Mouse (Mus musculus) erythroblast, adult 5-6 weeks (primary cell): Measurements from ENCODE around the gene Agbl4. TPM values are rescaled to one million over a fixed set of nuclear protein-coding genes. Genes with fewer than 3 reads are reported as not detected.

ENCODE experiments used
- ATAC-seq: replicated peaks from 2 replicates; pipeline ENCODE4 v1.8.0; 2016; ENCODE audit warnings: moderate number of reproducible peaks, mild to moderate bottlenecking, moderate TSS enrichment, inconsistent platforms; ENCODE audit not compliant: poor library complexity, low FRiP score, severe bottlenecking
- total RNA-seq, 2 experiments: library from RNA; stranded (forward) in 1 of 2; stranded (reverse) in 1 of 2; fragments of 150-400 nt in 1 of 2; fragments of 200-764, 138-1000 nt in 1 of 2; gene quantifications; 2 replicates each; pipeline versions ENCODE4 v1.2.3 to v1.2.4; 2015 to 2017; ENCODE audit warnings: low replicate concordance in 2 of 2

Agbl4 gene
- total RNA-seq, 2 experiments from 2014 or later, result not detected

GRCm38 (mm10) chr4:111431186-111431585 is 1033.7 kb downstream of the Agbl4 start:
- no peak for ATAC-seq

- ATAC-seq, result no peak
Measured at GRCm38 (mm10) chr4:111432013-111432412, 1034.6 kb downstream of the Agbl4 start.

DNA sequence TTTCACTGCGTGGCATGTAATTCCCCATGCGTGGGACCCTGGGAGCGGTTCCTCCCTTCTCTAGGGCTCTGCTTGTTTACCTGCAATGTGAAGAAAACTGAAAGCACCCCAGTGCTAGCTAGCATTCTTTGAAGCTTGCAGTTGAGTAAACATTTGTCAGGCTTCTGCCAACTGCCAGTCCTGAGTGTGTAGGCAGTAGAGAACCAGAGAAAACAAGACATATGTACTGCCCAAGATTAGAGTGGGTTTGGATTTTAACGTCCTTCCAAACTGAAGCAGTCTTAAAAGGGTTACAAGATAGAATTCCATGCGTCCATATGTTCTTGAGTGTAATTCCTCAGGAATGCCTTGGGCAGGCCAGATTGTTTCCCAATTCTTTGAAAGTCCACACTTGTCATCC is 1035.0 kb downstream of the Agbl4 start:
- no peak for ATAC-seq

DNA sequence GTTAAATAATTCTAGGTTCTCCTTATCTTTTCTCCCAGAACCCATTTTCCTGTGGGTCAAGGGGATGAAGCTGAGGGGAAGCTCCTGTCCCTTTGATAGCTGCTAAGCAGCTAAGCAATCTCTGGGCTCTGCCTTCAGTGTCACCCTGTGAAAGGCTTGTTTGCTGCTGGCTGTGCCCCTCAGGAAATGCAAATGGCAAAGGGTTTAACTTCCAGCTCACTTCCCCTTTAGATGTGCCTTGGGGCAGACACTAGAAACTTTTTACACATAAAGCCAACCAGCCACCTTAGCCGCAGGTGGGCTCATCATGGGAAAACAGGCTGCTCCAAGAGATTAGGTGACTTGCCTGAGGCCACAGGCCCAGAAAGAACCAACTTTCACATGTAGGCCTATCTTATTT is 1044.2 kb downstream of the Agbl4 start:
- no peak for ATAC-seq

- no peak for ATAC-seq
Measured at GRCm38 (mm10) chr4:111442435-111443238, 1045.2 kb downstream of the Agbl4 start.

- ATAC-seq, result no peak
Measured at GRCm38 (mm10) chr4:111443906-111444615, 1046.6 kb downstream of the Agbl4 start.

- no peak for ATAC-seq
Measured at GRCm38 (mm10) chr4:111444616-111445160, 1047.2 kb downstream of the Agbl4 start.

GRCm38 (mm10) chr4:111447918-111448317 is 1050.5 kb downstream of the Agbl4 start:
- no peak for ATAC-seq

DNA sequence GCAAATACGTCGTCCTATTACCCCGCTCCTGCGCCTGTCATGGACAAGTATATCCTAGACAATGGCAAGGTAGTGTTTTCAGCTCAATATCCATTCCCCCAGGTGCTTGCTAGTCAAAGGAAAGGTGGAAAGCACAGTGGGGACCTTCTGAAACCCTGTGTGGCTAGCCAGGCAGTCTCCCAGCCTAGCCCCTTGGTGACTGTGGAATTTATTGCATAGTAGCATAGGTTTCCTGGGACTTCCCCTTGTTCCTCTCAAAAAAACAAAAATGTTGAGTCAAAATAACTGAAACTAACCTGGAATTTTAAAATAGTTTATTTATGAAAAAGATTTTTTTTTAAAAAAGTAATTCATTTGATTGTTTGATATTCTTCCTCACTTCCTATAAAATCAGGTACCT is 1051.1 kb downstream of the Agbl4 start:
- ATAC-seq, result no peak

GRCm38 (mm10) chr4:111449442-111450199 is 1052.2 kb downstream of the Agbl4 start:
- ATAC-seq, result no peak

DNA sequence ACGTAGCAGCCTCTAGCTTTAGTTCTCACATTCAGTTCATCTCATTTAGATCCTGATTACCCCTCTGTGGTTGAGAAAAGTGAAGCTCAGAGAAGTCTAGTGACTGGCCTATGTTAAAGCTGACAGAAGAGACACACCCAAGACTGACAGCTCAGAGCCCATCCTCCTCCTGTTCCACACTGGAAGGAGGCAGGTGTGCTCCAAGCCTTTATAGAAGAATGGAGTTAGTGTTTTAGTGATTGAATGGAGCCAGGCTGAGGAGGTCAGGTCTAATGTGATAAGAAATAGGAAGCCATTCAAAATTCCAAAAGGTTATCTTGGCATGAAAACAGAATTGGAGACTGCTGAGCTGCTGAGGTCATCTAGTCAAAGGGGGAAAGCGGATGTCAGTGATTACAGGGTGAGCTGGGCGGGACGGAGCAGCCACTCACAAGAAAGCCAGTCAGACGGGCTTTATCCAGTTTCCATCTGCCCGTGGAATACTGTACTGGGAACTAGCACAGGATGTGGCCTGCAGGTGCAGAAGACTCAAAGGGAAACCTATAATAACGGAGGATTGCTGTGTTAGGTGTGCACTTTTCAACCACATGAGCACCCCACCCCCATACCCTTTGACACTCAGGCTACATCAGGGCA is 1053.9 kb downstream of the Agbl4 start:
- no peak for ATAC-seq

GRCm38 (mm10) chr4:111452192-111452591 is 1054.7 kb downstream of the Agbl4 start:
- ATAC-seq, result no peak

DNA sequence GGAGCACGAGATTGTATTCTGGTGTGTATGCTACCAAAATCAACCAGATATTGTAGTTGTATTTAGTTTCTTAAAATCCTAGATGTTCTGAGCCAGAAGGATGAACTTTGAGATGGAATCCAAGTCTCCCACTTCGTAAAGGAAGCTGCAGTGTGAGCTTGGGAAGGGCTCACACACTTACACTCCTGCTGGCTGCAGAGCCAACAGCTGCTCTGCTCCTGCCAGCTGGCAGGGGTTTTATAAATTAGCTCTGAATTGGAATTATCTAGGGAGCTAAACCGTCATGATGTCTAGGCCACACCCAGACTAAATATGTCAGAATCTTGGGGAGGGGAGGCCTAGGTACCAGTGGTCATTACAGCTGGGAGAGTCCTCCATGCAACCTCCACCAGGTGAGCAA is 1055.8 kb downstream of the Agbl4 start:
- ATAC-seq, result no peak

- no peak for ATAC-seq
Measured at GRCm38 (mm10) chr4:111455621-111456020, 1058.2 kb downstream of the Agbl4 start.

- ATAC-seq, result no peak
Measured at GRCm38 (mm10) chr4:111457568-111457967, 1060.1 kb downstream of the Agbl4 start.

- ATAC-seq, result no peak
Measured at GRCm38 (mm10) chr4:111467293-111467773, 1069.9 kb downstream of the Agbl4 start.

GRCm38 (mm10) chr4:111467796-111468195 is 1070.3 kb downstream of the Agbl4 start:
- no peak for ATAC-seq

DNA sequence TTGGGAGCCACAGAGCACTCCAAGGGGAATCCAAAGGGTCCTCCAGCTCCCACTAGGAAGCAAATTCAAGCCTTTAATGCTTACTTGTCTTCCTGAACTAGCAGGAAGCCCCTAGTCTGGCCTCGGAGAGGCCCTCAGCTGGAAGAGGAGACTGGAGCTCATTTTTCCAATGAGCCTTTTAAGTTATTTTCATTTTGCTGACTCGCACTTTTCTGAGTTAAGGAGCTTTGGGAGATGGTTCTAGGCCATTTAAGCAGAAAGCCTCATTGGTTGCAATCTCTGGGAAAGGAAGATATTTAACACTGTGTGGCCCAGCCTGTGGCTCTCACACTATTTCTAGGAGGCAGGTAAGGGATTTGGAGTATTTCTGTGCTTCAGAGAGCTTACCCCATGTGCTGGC is 1072.4 kb downstream of the Agbl4 start:
- no peak for ATAC-seq

DNA sequence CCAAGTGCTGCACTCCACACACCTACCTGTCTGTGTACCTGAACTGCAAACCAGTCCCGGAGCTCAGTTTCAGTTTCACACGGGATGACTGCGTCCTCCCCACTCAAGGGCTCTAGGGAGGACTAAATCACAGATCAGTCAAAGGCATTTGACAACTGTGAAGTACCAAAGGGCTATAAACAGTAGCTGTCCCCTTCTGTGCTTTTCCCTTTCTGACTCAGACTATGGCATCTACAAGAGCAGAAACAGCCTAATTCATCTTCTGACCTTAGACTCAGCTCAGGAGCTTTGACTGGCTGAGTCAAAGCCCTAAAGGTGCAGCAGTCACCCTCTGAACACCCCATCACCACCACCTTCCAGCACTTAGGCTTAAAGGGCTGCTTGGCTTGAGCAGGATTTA is 1074.3 kb downstream of the Agbl4 start:
- ATAC-seq, result no peak

DNA sequence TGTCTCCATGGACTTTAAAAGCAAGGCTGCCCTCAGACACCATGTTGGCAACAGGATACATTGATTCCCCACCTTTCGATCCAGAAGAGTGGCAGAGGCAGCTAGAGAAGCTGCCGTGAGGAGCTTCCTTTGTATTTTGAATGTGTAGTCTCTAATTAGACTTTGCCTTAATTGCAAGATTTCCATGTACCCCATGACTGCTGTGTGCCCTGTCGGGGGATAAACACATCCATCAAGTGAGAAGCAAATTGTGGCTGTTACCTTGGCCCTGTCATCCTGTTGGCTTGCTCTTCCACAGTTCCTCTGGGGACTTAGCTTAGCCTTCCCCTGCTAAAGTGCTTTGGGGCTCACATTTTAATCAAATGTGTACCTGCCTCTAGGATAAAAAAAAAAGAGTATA is 1075.0 kb downstream of the Agbl4 start:
- ATAC-seq, result no peak
